Mouse (Mus musculus) megakaryocyte, adult 5-6 weeks (primary cell): ENCODE measurements around the gene Senp1. TPM values are rescaled to one million over a fixed set of nuclear protein-coding genes. Genes with fewer than 3 reads are reported as not detected.

Experiments used
- ATAC-seq: 2 replicates; pipeline ENCODE4 v1.8.0; 2016; ENCODE audit warnings: mild to moderate bottlenecking, inconsistent platforms; ENCODE audit not compliant: poor library complexity, severe bottlenecking
- total RNA-seq, 2 experiments: library from RNA; stranded (forward) in 1 of 2; stranded (reverse) in 1 of 2; fragments of 153-499, 151-499 nt in 1 of 2; fragments of 221-1000, 200-1000 nt in 1 of 2; gene quantifications; 2 replicates each; pipeline versions ENCODE4 v1.2.3 to v1.2.4; 2015 to 2017

Gene Senp1
- total RNA-seq, 2 experiments from 2014 or later, result 39.9 to 43.4 TPM

DNA sequence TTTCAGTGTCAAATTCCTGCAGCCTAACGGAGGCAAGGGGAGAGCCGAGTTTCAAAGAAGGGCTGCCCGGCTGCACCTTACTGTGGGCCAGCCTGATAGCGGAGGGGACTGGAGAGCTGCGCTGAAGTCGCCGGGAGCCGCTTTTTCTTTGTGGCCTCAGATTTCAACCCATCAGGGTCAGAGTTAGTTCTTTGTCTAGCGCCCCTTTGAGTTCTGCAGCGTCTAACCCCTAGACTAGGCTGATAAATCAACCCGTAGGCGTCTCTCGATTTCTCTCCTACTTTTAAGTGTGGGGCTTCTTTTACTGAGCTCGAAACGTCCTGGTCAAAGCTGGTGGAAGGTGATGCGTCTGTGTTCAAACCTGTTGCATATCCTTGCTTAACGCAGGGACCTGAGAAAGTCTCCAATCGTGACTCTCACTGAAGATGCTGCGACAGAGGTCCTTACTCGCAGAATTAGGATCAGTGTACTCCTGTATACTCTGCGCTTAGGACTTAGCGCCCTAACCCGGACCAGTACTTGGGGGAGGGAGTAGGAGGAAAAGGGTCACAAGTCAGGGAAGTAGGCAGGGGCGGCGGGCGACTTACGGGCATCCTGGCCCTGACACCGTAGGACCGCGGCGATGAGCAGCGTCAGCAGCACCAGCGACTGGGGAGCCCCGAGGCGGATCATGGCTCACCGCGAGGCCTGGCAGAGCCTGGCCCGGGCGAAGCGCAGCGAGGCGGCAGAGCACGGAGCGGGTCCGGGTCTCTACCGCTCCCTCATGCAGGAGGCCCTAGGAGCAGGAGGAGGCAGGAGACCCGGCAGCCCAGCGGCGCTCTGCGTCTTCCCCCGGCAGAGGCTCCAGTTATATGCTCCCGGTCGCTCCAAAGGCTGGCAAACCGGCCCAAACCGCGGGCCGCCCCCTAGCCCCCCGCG lies 89.5 kb downstream of the Senp1 start, which contains the start of gene Col2a1:
Gene Col2a1, minus strand, starts transcription at position 874 of the 918 bp plus-strand sequence.
- no peak for ATAC-seq

DNA sequence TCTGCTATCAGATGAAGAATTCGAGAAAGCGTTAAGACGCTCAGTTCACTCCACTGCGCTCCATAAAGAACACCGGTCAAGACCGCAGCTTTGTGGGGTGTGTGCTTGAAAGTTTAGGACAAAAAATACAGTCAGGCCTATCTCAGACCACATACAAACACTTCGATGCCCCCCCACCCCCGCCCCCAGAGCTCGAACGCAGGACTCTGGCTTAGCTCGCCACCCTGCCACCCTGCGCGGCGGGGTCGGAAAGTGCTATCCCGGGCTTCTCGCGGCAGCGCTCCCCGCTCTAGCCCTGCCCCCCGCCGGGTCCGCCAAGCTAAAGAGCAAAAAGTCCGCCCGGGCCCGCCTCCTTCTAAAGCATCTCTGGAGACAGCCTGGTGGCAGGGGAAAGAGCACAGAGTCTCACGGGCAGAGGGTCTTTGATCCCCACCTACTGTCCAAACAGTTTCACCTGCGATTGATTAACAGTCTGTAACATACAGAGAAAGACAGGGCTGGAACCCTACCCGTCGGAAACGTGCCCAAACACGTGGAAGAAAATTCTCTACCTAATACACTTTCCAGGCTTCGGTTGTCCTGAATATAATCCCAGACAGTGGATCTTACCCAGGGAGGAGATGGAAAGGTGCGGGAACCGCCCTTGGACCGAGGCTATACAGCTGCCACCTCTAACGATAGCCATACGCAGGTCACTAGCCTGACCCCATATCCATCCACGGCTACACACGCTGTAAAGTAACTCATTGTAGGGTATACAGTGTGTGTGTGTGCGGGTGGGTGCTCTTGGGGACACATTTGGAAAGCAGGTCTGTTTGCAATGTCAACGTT lies 90.3 kb downstream of the Senp1 start:
- no peak for ATAC-seq

- ATAC-seq, result no peak
These were observed 91.2 kb downstream of the Senp1 start for GRCm38 (mm10) chr15:98002113-98002990.

- ATAC-seq, result no peak
These were observed 92.0 kb downstream of the Senp1 start for GRCm38 (mm10) chr15:98001321-98002112.

DNA sequence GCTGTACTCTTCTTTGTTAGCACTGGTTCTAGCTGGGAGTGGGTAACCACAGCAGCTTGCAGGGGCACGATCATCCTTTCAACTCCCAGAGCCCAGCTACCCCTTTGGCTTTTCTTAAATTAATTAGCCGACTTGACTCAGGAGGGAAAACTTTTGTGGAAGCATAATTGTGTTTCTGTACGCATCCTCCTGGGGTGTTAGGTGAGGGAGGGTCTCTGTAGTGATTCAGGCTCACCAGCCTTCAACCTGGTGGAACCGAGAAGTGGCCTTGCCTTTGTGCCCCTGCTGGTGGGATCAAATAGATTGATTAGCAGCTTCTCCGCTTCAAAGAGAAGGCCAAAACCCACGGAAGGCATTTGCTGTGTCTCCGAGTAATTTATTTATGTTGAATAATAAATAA lies 93.6 kb downstream of the Senp1 start:
- no peak for ATAC-seq

GRCm38 (mm10) chr15:97999546-97999945 lies 94.0 kb downstream of the Senp1 start:
- no peak for ATAC-seq

GRCm38 (mm10) chr15:97996716-97997256 lies 96.8 kb downstream of the Senp1 start:
- no peak for ATAC-seq

- ATAC-seq, result peak; percentile 88
These were observed 100.7 kb downstream of the Senp1 start for GRCm38 (mm10) chr15:97992712-97993286.

DNA sequence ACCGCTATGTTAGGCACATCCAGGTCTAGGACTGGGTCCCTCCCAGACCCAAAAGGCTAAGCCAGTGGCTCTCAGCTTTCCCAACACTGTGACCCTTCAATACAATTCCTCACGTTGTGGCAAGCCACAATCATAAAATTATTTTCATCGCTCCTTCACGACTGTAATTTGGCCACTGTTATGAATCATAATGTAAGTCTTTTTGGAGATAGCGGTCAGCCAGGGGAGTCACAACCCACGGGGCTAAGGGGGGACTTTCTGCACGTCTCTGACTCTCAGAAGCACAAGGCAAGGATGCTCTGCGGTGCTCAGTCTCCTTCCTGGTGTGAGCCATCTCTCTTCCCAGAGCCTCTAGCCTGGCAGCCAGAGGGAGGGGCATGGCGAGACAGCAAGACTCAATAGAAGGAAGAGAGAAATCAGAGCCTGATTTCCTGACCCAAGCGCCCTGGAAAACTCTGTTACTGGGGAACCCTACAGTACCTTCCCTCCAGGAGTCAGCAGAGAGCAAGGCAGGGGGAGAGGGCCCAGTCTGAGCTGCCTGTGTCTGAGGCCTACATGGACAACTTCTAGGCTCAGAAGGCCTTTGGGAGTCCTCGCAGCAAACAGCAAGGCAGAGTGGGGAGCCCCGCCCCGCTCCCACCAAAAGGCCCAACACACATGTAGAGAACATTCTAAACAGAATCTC lies 101.4 kb downstream of the Senp1 start:
- ATAC-seq, result no peak

DNA sequence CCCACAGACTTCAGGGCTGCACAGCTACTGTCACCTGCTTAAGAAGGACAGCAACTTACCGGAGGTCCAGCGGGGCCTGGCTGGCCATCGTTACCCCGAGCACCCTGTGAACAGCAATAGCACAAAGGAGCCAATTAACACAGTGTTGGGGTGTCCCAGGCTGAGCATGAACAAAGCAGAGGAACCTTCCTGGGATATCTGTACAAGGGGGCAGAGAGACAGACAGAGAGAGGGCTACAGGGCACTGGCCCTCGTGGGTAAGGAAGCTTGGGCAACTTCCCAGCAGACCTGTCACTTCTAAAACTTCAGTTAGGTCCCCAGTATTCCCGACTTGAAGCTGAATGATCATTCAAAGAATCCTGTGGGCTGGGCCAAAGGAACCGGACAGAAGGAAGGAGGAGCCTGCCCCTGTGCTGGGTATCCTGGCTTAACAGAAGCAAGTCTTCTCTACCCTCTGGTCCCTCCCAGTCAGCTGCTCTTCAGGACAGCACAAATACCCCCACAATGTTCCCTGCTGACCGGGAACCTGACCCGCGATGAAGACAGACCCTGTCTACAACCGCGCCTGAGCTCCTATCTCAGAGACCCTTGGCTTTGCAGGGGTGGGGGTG lies 102.2 kb downstream of the Senp1 start:
- no peak for ATAC-seq

DNA sequence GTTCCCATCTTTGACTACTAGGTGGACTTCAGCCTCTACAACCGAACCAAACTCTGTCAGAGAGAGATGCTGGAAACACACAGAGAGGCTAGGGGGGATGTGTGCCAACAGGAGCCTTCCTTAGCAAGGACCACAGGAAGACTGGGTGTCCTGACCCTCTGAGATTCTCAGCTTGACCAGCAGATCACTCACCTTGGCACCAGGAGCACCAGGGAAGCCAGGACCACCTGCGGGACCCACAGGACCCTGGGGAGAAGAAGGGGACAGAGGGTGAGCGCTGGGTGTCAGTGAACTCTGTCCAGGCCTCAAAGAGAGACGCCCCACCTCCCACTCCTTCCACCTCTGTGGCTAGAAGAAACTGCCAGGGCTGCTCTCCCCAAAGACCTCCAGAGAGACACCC lies 102.8 kb downstream of the Senp1 start:
- no peak for ATAC-seq

GRCm38 (mm10) chr15:97990124-97990523 lies 103.4 kb downstream of the Senp1 start:
- no peak for ATAC-seq

GRCm38 (mm10) chr15:97989544-97989943 lies 104.0 kb downstream of the Senp1 start:
- no peak for ATAC-seq

Other genes starting within 250 kb of the Senp1 start
- gene Hdac7, start 249.2 kb downstream of the Senp1 start, total RNA-seq (2015), result 15.6 and 17.2 TPM in 2 replicates
- 5.7 and 6.2 TPM in 2 replicates for gene Hdac7, start 249.2 kb downstream of the Senp1 start, total RNA-seq (2017)
- 2.1 and 4.1 TPM in 2 replicates for gene Vdr, start 183.1 kb downstream of the Senp1 start, total RNA-seq (2015)
- gene Vdr, start 183.1 kb downstream of the Senp1 start, total RNA-seq (2017), result 0.59 and 1.4 TPM in 2 replicates
- 12.4 and 18.5 TPM in 2 replicates for gene Tmem106c, start 129.5 kb downstream of the Senp1 start, total RNA-seq (2015)
- 13.5 and 14.1 TPM in 2 replicates for gene Tmem106c, start 129.5 kb downstream of the Senp1 start, total RNA-seq (2017)
- not detected in 2 replicates for gene Col2a1, start 89.0 kb downstream of the Senp1 start, total RNA-seq (2015)
- gene Col2a1, start 89.0 kb downstream of the Senp1 start, total RNA-seq (2017), result not detected in 2 replicates
- 2.4 and 3.1 TPM in 2 replicates for gene Pfkm, start 1.2 kb downstream of the Senp1 start, total RNA-seq (2015)
- gene Pfkm, start 1.2 kb downstream of the Senp1 start, total RNA-seq (2017), result 4.7 and 6.2 TPM in 2 replicates
- 29.8 and 34.5 TPM in 2 replicates for gene Asb8, start 71.9 kb upstream of the Senp1 start, total RNA-seq (2015)
- 30.0 and 31.4 TPM in 2 replicates for gene Asb8, start 71.9 kb upstream of the Senp1 start, total RNA-seq (2017)
- gene Ccdc184, start 73.4 kb upstream of the Senp1 start, total RNA-seq (2015), result not detected in 2 replicates
- gene Ccdc184, start 73.4 kb upstream of the Senp1 start, total RNA-seq (2017), result not detected in 2 replicates
- gene Olfr288, start 101.8 kb upstream of the Senp1 start, total RNA-seq (2015), result not detected in 2 replicates
- not detected in 2 replicates for gene Olfr288, start 101.8 kb upstream of the Senp1 start, total RNA-seq (2017)
- not detected in 2 replicates for gene Gm44579, start 127.2 kb upstream of the Senp1 start, total RNA-seq (2015)
- not detected in 2 replicates for gene Gm44579, start 127.2 kb upstream of the Senp1 start, total RNA-seq (2017)
- not detected in 2 replicates for gene Olfr287, start 127.3 kb upstream of the Senp1 start, total RNA-seq (2015)
- not detected in 2 replicates for gene Olfr287, start 127.3 kb upstream of the Senp1 start, total RNA-seq (2017)
- gene Olfr286, start 140.7 kb upstream of the Senp1 start, total RNA-seq (2015), result not detected in 2 replicates
- not detected in 2 replicates for gene Olfr286, start 140.7 kb upstream of the Senp1 start, total RNA-seq (2017)
- not detected in 2 replicates for gene H1fnt, start 163.5 kb upstream of the Senp1 start, total RNA-seq (2015)
- not detected in 2 replicates for gene H1fnt, start 163.5 kb upstream of the Senp1 start, total RNA-seq (2017)
- 0.09 TPM in 1 of 2 replicates, not detected in the other for gene Zfp641, start 202.4 kb upstream of the Senp1 start, total RNA-seq (2015)
- gene Zfp641, start 202.4 kb upstream of the Senp1 start, total RNA-seq (2017), result not detected in 2 replicates
- gene Olfr285, start 223.6 kb upstream of the Senp1 start, total RNA-seq (2015), result not detected in 2 replicates
- not detected in 2 replicates for gene Olfr285, start 223.6 kb upstream of the Senp1 start, total RNA-seq (2017)
- gene Olfr284, start 247.2 kb upstream of the Senp1 start, total RNA-seq (2015), result not detected in 2 replicates
- gene Olfr284, start 247.2 kb upstream of the Senp1 start, total RNA-seq (2017), result not detected in 2 replicates